Mouse (Mus musculus): Measurements from ENCODE around the gene Def6. TPM values are rescaled to one million over a fixed set of nuclear protein-coding genes. Genes with fewer than 3 reads are reported as not detected.
"Not testable (repeated sequence)": the region's sequence is repeated elsewhere in the genome, so short reads cannot be mapped to it uniquely, and the experiment has no call there.

Gene Def6
- polyA plus RNA-seq, 1 experiment: 7.0 TPM

GRCm38 (mm10) chr17:28217721-28218649, 10.4 kb downstream of the Def6 start:
- no peaks in the 10 kb centered on the region for H3K36me3 ChIP-seq (ENCODE audit: control insufficient read depth, insufficient read depth, low read length)
- H3K4me1 ChIP-seq (ENCODE audit: control insufficient read depth, insufficient read depth, insufficient read length, low read length): peaks cover 7% of the 10 kb centered on the region; the same call in 1 of the 2 replicates
- no peak for TF ChIP-seq POLR2A (IDR thresholded peaks at IDR 0.05; ENCODE audit: low read depth, low read length)
- TF ChIP-seq CTCF (IDR thresholded peaks at IDR 0.05; ENCODE audit: extremely low read depth, insufficient read length, insufficient replicate concordance, low read depth, low read length): no peak
- H3K27me3 ChIP-seq (ENCODE audit: control insufficient read depth, insufficient read depth, low read length): no peaks in the 10 kb centered on the region; the same call in 1 of the 2 replicates
- peak overlapping the region; percentile 23; the same call in 1 of the 2 replicates for H3K4me3 ChIP-seq (ENCODE audit: low read depth, low read length)
- peak overlapping the region; percentile 29 for H3K27ac ChIP-seq (ENCODE audit: insufficient read depth, low read depth, low read length)
- whole genome bisulfite sequencing: 27% methylated on average over 23 of the region's 23 CpGs

- not testable (repeated sequence) for H3K27me3 ChIP-seq (ENCODE audit: control insufficient read depth, insufficient read depth, low read length); H3K27ac ChIP-seq (ENCODE audit: insufficient read depth, low read depth, low read length); H3K36me3 ChIP-seq (ENCODE audit: control insufficient read depth, insufficient read depth, low read length); H3K4me3 ChIP-seq (ENCODE audit: low read depth, low read length)
- peaks cover 27% of the 10 kb centered on the region for H3K4me1 ChIP-seq (ENCODE audit: control insufficient read depth, insufficient read depth, insufficient read length, low read length)
- 91% methylated on average over 10 of the region's 10 CpGs for WGBS
These were observed 14.9 kb downstream of the Def6 start for GRCm38 (mm10) chr17:28222463-28222862.

GRCm38 (mm10) chr17:28223561-28224391, 16.2 kb downstream of the Def6 start:
- H3K4me1 ChIP-seq (ENCODE audit: control insufficient read depth, insufficient read depth, insufficient read length, low read length): peaks cover 35% of the 10 kb centered on the region
- H3K27ac ChIP-seq (ENCODE audit: insufficient read depth, low read depth, low read length): peak overlapping the region; percentile 57
- H3K36me3 ChIP-seq (ENCODE audit: control insufficient read depth, insufficient read depth, low read length): no peaks in the 10 kb centered on the region
- TF ChIP-seq POLR2A (IDR thresholded peaks at IDR 0.05; ENCODE audit: low read depth, low read length): peak; percentile 43; the same call in 1 of the 2 replicates
- TF ChIP-seq CTCF (IDR thresholded peaks at IDR 0.05; ENCODE audit: extremely low read depth, insufficient read length, insufficient replicate concordance, low read depth, low read length): no peak
- no peaks in the 10 kb centered on the region for H3K27me3 ChIP-seq (ENCODE audit: control insufficient read depth, insufficient read depth, low read length)
- peak overlapping the region; percentile 78 for H3K4me3 ChIP-seq (ENCODE audit: low read depth, low read length)
- 1% methylated on average over 46 of the region's 46 CpGs for WGBS

GRCm38 (mm10) chr17:28224615-28225014, 17.0 kb downstream of the Def6 start:
- WGBS: 81% methylated on average over 10 of the region's 10 CpGs
- no peaks in the 10 kb centered on the region for H3K27me3 ChIP-seq (ENCODE audit: control insufficient read depth, insufficient read depth, low read length)
- H3K27ac ChIP-seq (ENCODE audit: insufficient read depth, low read depth, low read length): 0 out of 2 replicates have a peak overlapping the region, but pooled peaks have one; percentile 26
- H3K36me3 ChIP-seq (ENCODE audit: control insufficient read depth, insufficient read depth, low read length): no peaks in the 10 kb centered on the region
- H3K4me1 ChIP-seq (ENCODE audit: control insufficient read depth, insufficient read depth, insufficient read length, low read length): peaks cover 42% of the 10 kb centered on the region
- TF ChIP-seq POLR2A (IDR thresholded peaks at IDR 0.05; ENCODE audit: low read depth, low read length) (no peak), CTCF (IDR thresholded peaks at IDR 0.05; ENCODE audit: extremely low read depth, insufficient read length, insufficient replicate concordance, low read depth, low read length) (no peak)
- no peak overlapping the region for H3K4me3 ChIP-seq (ENCODE audit: low read depth, low read length)

GRCm38 (mm10) chr17:28226014-28226413, 18.4 kb downstream of the Def6 start:
- 3% methylated on average over 21 of the region's 21 CpGs for WGBS
- H3K27me3 ChIP-seq (ENCODE audit: control insufficient read depth, insufficient read depth, low read length): no peaks in the 10 kb centered on the region
- H3K36me3 ChIP-seq (ENCODE audit: control insufficient read depth, insufficient read depth, low read length): no peaks in the 10 kb centered on the region
- TF ChIP-seq POLR2A (IDR thresholded peaks at IDR 0.05; ENCODE audit: low read depth, low read length): no peak
- TF ChIP-seq CTCF (IDR thresholded peaks at IDR 0.05; ENCODE audit: extremely low read depth, insufficient read length, insufficient replicate concordance, low read depth, low read length): peak; percentile 99
- H3K4me3 ChIP-seq (ENCODE audit: low read depth, low read length): peak overlapping the region; percentile 49
- H3K27ac ChIP-seq (ENCODE audit: insufficient read depth, low read depth, low read length): peak overlapping the region; percentile 88
- H3K4me1 ChIP-seq (ENCODE audit: control insufficient read depth, insufficient read depth, insufficient read length, low read length): peaks cover 53% of the 10 kb centered on the region

- Histone ChIP-seq H3K4me3 (ENCODE audit: low read depth, low read length) (no peak overlapping the region), H3K36me3 (ENCODE audit: control insufficient read depth, insufficient read depth, low read length) (no peaks in the 10 kb centered on the region), H3K4me1 (ENCODE audit: control insufficient read depth, insufficient read depth, insufficient read length, low read length) (peaks cover 42% of the 10 kb centered on the region), H3K27me3 (ENCODE audit: control insufficient read depth, insufficient read depth, low read length) (no peaks in the 10 kb centered on the region), H3K27ac (ENCODE audit: insufficient read depth, low read depth, low read length) (peak overlapping the region; percentile 95)
- 27% methylated on average over 6 of the region's 6 CpGs for WGBS
- no peak for TF ChIP-seq POLR2A (IDR thresholded peaks at IDR 0.05; ENCODE audit: low read depth, low read length)
- no peak for TF ChIP-seq CTCF (IDR thresholded peaks at IDR 0.05; ENCODE audit: extremely low read depth, insufficient read length, insufficient replicate concordance, low read depth, low read length)
These were observed 22.9 kb downstream of the Def6 start for GRCm38 (mm10) chr17:28230486-28230885.
